Mouse (Mus musculus) embryonic facial prominence, embryonic 11.5 days (tissue): ENCODE measurements around the gene Anp32e. TPM values are rescaled to one million over a fixed set of nuclear protein-coding genes. Genes with fewer than 3 reads are reported as not detected.
"Not testable (repeated sequence)": the region's sequence is repeated elsewhere in the genome, so short reads cannot be mapped to it uniquely, and the experiment has no call there.

Source experiments
- ATAC-seq: fragments of 200-750 bp; cut with Nextera tagmentation; replicated peaks from 2 replicates; pipeline ENCODE4 v1.8.0; 2017; ENCODE audit warnings: low read depth; ENCODE audit not compliant: insufficient number of reproducible peaks, low FRiP score, low TSS enrichment
- DNase-seq: peaks from one replicate; pipeline ENCODE4 v3.0.0-alpha.2; 2015; ENCODE audit warnings: low spot score
- H3K27ac ChIP-seq: fragments of 300-500 bp; sonication (generic); replicated peaks from 2 replicates; pipeline ENCODE4 v1.5.1; 2014; ENCODE audit warnings: mild to moderate bottlenecking, low read depth, low read length, control low read depth
- H3K27me3 ChIP-seq: fragments of 300-500 bp; sonication (generic); 2 replicates; pipeline ENCODE4 v1.6.1; 2014; ENCODE audit warnings: mild to moderate bottlenecking, low read length, moderate library complexity, mixed read lengths; ENCODE audit not compliant: control insufficient read depth, insufficient read depth
- H3K36me3 ChIP-seq: fragments of 300-500 bp; sonication (generic); replicated peaks from 2 replicates; pipeline ENCODE4 v1.6.1; 2014; ENCODE audit warnings: low read depth, mild to moderate bottlenecking, low read length, moderate library complexity, mixed read lengths; ENCODE audit not compliant: control insufficient read depth, insufficient read depth
- H3K4me1 ChIP-seq: fragments of 300-500 bp; sonication (generic); 2 replicates; pipeline ENCODE4 v1.6.1; 2014; ENCODE audit warnings: low read length, mixed read lengths; ENCODE audit not compliant: control insufficient read depth, insufficient read depth
- H3K4me2 ChIP-seq: fragments of 300-500 bp; sonication (generic); 2 replicates; pipeline ENCODE4 v1.6.1; 2014; ENCODE audit warnings: low read depth, mild to moderate bottlenecking, control low read depth, low read length, moderate library complexity
- H3K4me3 ChIP-seq: fragments of 300-500 bp; sonication (generic); 2 replicates; pipeline ENCODE4 v1.5.1; 2014; ENCODE audit warnings: low read depth, low read length, control low read depth
- H3K9ac ChIP-seq: fragments of 300-500 bp; sonication (generic); replicated peaks from 2 replicates; pipeline ENCODE4 v1.6.1; 2014; ENCODE audit warnings: mild to moderate bottlenecking, control low read depth, low read length
- H3K9me3 ChIP-seq: fragments of 300-500 bp; sonication (generic); replicated peaks from 2 replicates; pipeline ENCODE4 v1.6.1; 2016; ENCODE audit warnings: mild to moderate bottlenecking, low read length, inconsistent platforms, mixed read lengths; ENCODE audit not compliant: control insufficient read depth
- WGBS: fragments of 180-500 bp; shearing (Covaris S2); extraction: QIAGEN DNeasy Blood & Tissue Kit; methylation state at CpG from one replicate; pipeline ENCODE4 v1.1.7; 2014; 5-methylcytosine and 5-hydroxymethylcytosine counted together
- polyA plus RNA-seq: library from polyadenylated mRNA; unstranded; fragments of >200 nt; fragmentation: Nextera tagmentation; extraction: Ambion mirVana; gene quantifications from 2 replicates; pipeline ENCODE4 v1.2.1, GENCODE M21; 2014

Anp32e gene
- polyA plus RNA-seq, 1 experiment from 2014 or later: 128 TPM

DNA sequence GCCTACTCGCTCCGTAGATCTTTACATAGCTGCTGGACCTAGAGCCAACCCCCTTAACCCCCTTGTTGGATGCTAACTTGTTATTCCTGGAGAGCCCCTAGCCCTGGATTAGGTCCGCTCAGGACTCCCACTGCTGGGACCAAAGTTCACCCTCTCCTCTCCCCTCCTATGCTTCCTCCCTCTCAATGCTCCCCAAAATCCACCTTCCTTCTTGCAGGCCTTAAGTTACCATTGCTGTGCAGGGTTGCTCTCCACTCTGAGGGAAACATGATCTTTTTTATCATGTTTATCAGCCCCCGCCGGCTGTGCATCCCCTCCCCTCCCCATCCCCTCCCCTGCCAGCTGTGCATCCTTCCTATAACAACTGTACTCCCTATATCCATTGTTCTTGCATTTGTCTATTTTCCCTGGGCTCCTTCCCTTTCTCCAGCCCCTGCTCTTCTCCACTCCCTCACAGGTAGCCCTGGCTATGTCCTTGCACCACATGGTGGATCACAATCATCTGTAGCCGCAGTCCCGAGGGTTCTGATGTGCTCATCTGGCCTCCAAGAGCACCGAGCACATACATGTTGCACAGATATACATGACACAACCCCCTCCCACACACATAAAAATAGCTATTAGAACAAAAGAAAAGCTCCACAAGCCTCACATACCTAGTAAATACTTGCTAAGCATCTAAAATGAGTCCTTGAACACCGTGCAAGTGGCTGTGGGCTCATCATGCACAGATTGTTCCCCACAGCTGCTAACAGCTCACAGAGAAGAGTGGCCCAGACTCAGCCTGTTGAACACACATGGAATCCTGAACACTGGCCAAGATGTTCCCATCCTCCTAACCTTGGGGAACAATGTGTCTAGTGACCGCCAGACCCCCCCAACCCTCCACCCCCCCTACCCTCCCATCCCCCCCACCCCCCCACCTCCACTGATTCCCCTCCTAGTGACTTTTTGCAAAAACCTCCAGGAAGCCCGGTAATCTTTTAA, 36.7 kb upstream of the Anp32e start:
- H3K4me1 ChIP-seq: peaks cover 2% of the 10 kb centered on the region

GRCm38 (mm10) chr3:95893126-95893525, 35.9 kb upstream of the Anp32e start:
- peak overlapping the region; percentile 68; the same call in 1 of the 2 replicates for H3K4me3 ChIP-seq
- 22% methylated on average over 7 of the region's 7 CpGs for WGBS
- H3K9me3 ChIP-seq: no peaks in the 10 kb centered on the region
- H3K27ac ChIP-seq: 0 out of 2 replicates have a peak overlapping the region, but pooled peaks have one; percentile 16
- H3K4me1 ChIP-seq: peaks cover 2% of the 10 kb centered on the region
- H3K4me2 ChIP-seq: peak overlapping the region; percentile 26
- ATAC-seq (no peak), DNase-seq (peak; percentile 19)
- no peaks in the 10 kb centered on the region for H3K27me3 ChIP-seq
- H3K9ac ChIP-seq: 0 out of 2 replicates have a peak overlapping the region, but pooled peaks have one; percentile 29
- H3K36me3 ChIP-seq: no peaks in the 10 kb centered on the region

More for the DNA sequence above, 36.7 kb upstream of the Anp32e start:
- 32% methylated on average over 11 of the region's 11 CpGs for WGBS
- peak overlapping the region; percentile 27 for H3K4me2 ChIP-seq
- H3K9ac ChIP-seq: peak overlapping the region; percentile 51
- ATAC-seq: no peak
- peak overlapping the region; percentile 25; the same call in 1 of the 2 replicates for H3K27ac ChIP-seq
- H3K36me3 ChIP-seq: no peaks in the 10 kb centered on the region
- no peak for DNase-seq
- no peaks in the 10 kb centered on the region for H3K9me3 ChIP-seq
- no peaks in the 10 kb centered on the region for H3K27me3 ChIP-seq
- peak overlapping the region; percentile 6; the same call in 1 of the 2 replicates for H3K4me3 ChIP-seq

DNA sequence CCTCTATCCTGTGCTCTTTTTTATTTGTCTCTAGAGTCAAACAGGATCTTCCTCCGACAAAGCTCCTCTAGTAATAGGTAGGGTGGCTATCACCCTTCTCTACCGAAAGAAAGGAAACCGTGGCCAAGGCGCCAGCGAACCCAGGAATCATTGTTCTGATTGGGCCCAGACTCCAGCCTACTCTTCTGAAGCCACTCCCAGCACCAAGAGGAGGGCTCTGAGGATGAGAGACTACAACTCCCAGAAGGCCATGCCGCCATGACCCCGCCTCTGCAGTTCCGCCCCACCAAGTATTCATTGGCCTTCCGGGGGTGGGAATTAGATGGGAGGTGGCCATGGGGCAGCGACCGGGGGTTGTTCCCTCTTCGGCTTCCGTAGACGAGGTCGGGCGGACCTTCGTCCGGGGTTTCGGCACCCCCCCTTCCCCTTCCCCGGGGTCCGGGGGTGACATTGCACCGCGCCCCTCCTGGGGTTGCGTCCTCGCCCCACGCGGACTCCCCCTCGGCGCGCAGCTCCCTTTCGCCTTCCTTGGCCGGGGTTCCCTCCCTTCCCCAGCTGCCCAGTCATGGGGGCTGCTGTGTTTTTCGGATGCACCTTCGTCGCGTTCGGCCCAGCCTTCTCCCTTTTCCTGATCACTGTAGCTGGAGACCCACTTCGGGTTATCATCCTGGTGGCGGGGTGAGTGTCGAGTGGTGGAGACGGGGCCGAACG, 35.3 kb upstream of the Anp32e start, which contains the start of gene Aph1a:
Aph1a (plus strand) TSS at position 364 of the 711 bp plus-strand sequence.
- Histone ChIP-seq H3K4me2 (peak within 1 kb of the TSS; percentile 77), H3K27ac (0 out of 2 replicates have a peak within 1 kb of the TSS, but pooled peaks have one; percentile 16), H3K4me3 (peak within 1 kb of the TSS; percentile 68), H3K9ac (peak within 1 kb of the TSS; percentile 71)
- H3K9me3 ChIP-seq, H3K4me1 ChIP-seq, H3K36me3 ChIP-seq, H3K27me3 ChIP-seq: not testable (repeated sequence)
- WGBS: under 1% methylated on average over 25 of the region's 43 CpGs
- DNase-seq (peak; percentile 98), ATAC-seq (peak; percentile 94)

DNA sequence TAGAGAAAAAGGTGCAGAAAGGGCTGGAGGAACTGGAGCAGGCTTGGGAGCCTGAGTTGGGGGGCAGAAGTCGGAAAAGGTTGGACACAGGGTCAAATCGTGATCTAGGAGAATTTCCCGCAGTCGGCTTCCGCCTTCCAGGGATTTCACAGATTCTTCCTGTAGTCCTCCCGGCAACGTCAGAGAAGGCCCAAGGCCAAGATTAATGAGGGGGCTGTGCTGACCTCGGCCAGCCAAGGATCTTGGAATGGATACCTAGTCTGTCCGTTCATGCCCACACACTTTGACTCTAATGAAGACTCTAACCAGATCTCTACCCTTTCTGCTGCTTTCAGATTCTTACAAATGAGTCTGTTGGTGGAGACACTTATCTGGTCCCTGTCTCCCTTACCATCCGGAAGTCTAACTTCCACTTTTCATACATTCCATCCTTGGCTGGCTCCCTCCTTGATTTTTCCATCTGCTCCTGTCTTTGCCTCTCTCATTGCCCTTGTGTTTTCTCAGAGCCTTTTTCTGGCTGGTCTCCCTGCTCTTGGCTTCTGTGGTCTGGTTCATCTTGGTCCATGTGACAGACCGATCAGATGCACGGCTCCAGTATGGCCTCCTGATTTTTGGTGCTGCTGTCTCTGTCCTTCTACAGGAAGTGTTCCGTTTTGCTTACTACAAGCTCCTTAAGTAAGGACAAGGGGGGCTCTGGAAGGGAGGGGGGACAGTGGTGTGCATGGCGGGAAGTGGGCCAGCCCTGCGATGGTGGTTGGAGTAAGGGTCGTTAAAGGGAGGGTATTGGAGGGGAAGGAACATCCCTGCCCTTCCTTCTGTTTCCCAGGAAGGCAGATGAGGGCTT, 34.5 kb upstream of the Anp32e start:
- Histone ChIP-seq H3K27me3 (no peaks in the 10 kb centered on the region), H3K36me3 (no peaks in the 10 kb centered on the region), H3K4me2 (peak overlapping the region; percentile 77), H3K9ac (peak overlapping the region; percentile 71), H3K4me1 (peaks cover 2% of the 10 kb centered on the region), H3K9me3 (no peaks in the 10 kb centered on the region), H3K4me3 (peak overlapping the region; percentile 68), H3K27ac (no peak overlapping the region)
- ATAC-seq (no peak), DNase-seq (no peak)
- WGBS: 11% methylated on average over 16 of the region's 16 CpGs

- H3K4me2 ChIP-seq, H3K9ac ChIP-seq, H3K36me3 ChIP-seq, H3K27ac ChIP-seq, H3K9me3 ChIP-seq, ATAC-seq, H3K27me3 ChIP-seq, H3K4me1 ChIP-seq, H3K4me3 ChIP-seq, DNase-seq: not testable (repeated sequence)
- 88% methylated on average over 7 of the region's 7 CpGs for WGBS
Measured at GRCm38 (mm10) chr3:95895501-95895900, 33.5 kb upstream of the Anp32e start.

DNA sequence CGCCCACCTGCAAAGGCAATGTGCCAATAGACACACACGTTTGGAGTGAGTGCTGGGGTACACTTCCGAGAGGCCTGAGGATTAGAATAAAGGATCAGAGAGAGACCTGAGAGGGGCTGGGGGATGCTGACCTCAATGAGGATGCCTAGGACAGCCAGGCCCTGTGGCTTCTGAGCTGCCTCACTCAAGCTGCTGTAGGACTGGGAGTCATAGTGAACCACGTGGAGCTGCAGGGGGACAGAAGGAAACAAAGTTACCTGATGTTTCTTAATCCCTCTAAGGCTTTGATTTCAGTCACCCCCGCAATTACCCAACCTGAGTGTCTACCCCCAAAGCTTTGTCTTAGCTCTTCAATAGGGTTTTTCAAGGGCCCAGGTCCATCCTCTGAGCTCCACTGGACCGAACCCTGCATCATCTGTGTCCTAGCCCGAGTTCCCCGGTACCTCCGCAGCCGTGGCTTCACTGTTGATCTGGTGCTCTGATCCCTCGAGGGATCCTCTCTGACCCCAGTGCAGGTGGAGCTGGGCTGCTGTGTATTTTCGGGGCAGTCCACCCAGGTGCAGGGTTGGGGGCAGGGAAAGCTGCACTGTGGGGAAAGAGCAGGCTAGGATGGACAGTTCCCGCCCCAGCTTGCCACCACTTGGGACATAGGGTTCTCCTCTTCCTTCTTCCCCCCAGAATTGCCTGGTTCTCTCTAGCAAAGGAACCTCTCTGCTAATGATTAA, 29.1 kb upstream of the Anp32e start:
- no peak for DNase-seq
- Histone ChIP-seq H3K36me3 (no peaks in the 10 kb centered on the region), H3K9me3 (no peaks in the 10 kb centered on the region), H3K27me3 (no peaks in the 10 kb centered on the region), H3K27ac (no peak overlapping the region), H3K4me3 (no peak overlapping the region), H3K4me2 (no peak overlapping the region), H3K4me1 (peaks cover 2% of the 10 kb centered on the region), H3K9ac (no peak overlapping the region)
- ATAC-seq: no peak
- WGBS: 76% methylated on average over 13 of the region's 13 CpGs
